Mouse (Mus musculus) C2C12 (cell line): ENCODE measurements around the gene Myd88. TPM values are rescaled to one million over a fixed set of nuclear protein-coding genes. Genes with fewer than 3 reads are reported as not detected.

Experiments
- H3K27me3 ChIP-seq: one replicate; pipeline ENCODE4 v1.6.1; 2011; ENCODE audit not compliant: control insufficient read depth, insufficient read depth, insufficient read length
- H3K36me3 ChIP-seq: one replicate; pipeline ENCODE4 v1.6.1; 2011; ENCODE audit not compliant: control insufficient read depth, insufficient read depth
- H3K4me3 ChIP-seq: one replicate; pipeline ENCODE4 v1.5.1; 2011; ENCODE audit warnings: mild to moderate bottlenecking, control low read depth; ENCODE audit not compliant: poor library complexity, insufficient read depth, severe bottlenecking
- H3K79me2 ChIP-seq: one replicate; pipeline ENCODE4 v1.6.1; 2011; ENCODE audit not compliant: control insufficient read depth, insufficient read depth
- H3K79me3 ChIP-seq: one replicate; pipeline ENCODE4 v1.6.1; 2011; ENCODE audit warnings: low read depth, control low read depth
- H3ac ChIP-seq: one replicate; pipeline ENCODE3; 2011; ENCODE audit warnings: low read depth; ENCODE audit not compliant: control insufficient read depth, insufficient read length
- CEBPB ChIP-seq: IDR thresholded peaks from one replicate; pipeline ENCODE4 v1.6.1; 2011; ENCODE audit warnings: low read depth, mild to moderate bottlenecking, control low read depth, moderate library complexity
- CTCF ChIP-seq: IDR thresholded peaks from one replicate; pipeline ENCODE4 v1.5.1; 2011; ENCODE audit not compliant: control insufficient read depth, insufficient read depth, insufficient read length
- FOSL1 ChIP-seq: IDR thresholded peaks from one replicate; pipeline ENCODE4 v1.8.0; 2011; ENCODE audit warnings: mild to moderate bottlenecking, low read length; ENCODE audit not compliant: poor library complexity, insufficient read depth, severe bottlenecking
- MAX ChIP-seq: IDR thresholded peaks from one replicate; pipeline ENCODE4 v1.6.1; 2011; ENCODE audit warnings: mild to moderate bottlenecking, control low read depth
- MYOD1 ChIP-seq: IDR thresholded peaks from one replicate; pipeline ENCODE4 v1.6.1; 2011; ENCODE audit warnings: low read depth; ENCODE audit not compliant: control insufficient read depth, insufficient read length
- MYOG ChIP-seq: IDR thresholded peaks from one replicate; pipeline ENCODE4 v1.6.1; 2011; ENCODE audit not compliant: control insufficient read depth, insufficient read length; ENCODE audit errors: extremely low read depth
- USF1 ChIP-seq: IDR thresholded peaks from one replicate; pipeline ENCODE4 v1.6.1; 2011; ENCODE audit warnings: low read depth, mild to moderate bottlenecking, control low read depth, moderate library complexity
- long read RNA-seq, 2 experiments: library from polyadenylated mRNA; unstranded; transcript quantifications; one replicate each; pipeline ENCODE4 v2.0.0; 2019 to 2020
- polyA plus RNA-seq: library from polyadenylated mRNA; unstranded; fragments of >200 nt; fragmentation: generic; extraction: Trizol; gene quantifications from one replicate; pipeline ENCODE4 v1.2.1, GENCODE M21; 2012; ENCODE audit warnings: missing spikeins

The Myd88 gene
- 19.5 TPM for polyA plus RNA-seq
- long read RNA-seq, experiment 1, transcript Myd88-201 (6 exons, 1,960 nt): major isoform, 22 of 23 reads
- long read RNA-seq, experiment 1, partial matches to known transcripts: 1 of 23 reads
- long read RNA-seq, experiment 1, other reads (novel, unspliced or antisense): 0 of 23 reads
- long read RNA-seq, experiment 2, transcript Myd88-201 (6 exons, 1,960 nt): major isoform, 139 of 146 reads
- long read RNA-seq, experiment 2, partial matches to known transcripts: 2 of 146 reads
- long read RNA-seq, experiment 2, other reads (novel, unspliced or antisense): 5 of 146 reads

DNA sequence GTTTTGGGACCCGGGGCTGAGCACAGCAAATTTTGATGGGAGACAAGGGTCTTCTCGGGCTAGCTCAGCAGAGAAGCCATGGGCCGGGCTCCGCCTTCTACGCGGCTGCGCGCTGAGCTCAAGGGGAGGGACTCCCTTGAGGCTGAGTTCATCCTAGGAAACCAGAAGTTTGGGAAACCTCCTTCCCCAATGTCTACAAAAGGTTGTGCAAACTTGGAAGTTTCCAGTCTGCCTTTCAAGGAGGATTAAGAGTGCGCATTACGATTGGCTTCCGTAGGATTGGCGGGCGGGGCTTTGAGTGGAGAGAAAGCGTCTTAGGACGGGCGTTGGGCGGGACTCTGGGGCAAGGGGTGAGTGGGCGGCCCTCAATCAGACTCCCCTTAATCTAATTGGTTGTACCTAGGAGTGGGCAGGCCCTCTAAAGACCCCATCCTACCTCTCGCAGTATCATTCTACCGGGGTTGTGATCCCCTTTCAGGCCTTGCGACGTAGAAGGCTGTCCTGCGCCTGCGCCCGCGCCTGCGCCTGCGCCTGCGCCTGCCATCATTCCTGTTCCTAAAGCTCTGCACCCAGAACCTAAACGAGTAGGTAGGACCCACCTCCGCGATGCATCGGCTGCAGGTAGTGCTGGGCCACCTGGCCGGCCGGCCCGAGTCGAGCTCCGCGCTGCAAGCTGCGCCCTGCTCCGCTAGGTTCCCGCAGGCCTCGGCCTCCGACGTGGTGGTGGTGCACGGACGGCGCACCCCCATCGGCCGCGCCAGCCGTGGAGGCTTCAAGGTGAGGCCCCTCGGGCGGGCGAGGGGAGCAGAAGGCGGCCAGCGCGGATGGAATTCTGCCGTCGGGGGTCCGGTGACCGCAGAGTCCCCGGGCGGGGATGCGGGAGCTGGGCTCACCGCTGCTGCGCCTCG is at the start of gene Myd88:
Gene Myd88 (minus strand): TSS at position 503 of the 908 bp plus-strand sequence.
- Histone ChIP-seq H3K79me3 (peaks cover 5% of the 10 kb centered on the region), H3K4me3 (peak within 1 kb of the TSS; percentile 45), H3ac (peak within 1 kb of the TSS; percentile 73), H3K36me3 (peaks cover 9% of the 10 kb centered on the region), H3K27me3 (no peaks in the 10 kb centered on the region), H3K79me2 (peaks cover 7% of the 10 kb centered on the region)
- TF ChIP-seq CEBPB (peak; percentile 91), MAX (no peak)

DNA sequence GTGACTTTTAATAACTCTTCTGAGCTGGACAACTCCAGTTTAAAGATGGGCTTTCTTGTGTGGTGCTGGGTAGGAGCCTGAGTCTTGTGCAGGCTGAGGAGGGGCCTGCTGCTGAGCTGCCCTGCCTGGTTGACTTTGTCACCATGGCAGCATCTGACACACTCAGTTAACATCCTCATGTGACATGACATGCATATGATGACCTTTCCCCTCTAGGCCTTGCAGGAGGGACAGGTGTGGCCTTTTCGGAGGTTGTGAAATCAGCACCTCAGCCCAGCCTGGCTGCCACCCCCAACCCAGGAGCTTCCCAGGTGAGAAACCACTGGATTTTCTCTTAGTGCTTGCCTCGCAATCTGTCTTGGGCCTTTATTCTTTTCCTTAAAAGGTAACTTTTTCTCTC is 49.0 kb upstream of the Myd88 start:
- no peak overlapping the region for H3ac ChIP-seq
- H3K79me2 ChIP-seq: no peaks in the 10 kb centered on the region
- no peaks in the 10 kb centered on the region for H3K36me3 ChIP-seq
- H3K27me3 ChIP-seq: no peaks in the 10 kb centered on the region
- H3K4me3 ChIP-seq: no peak overlapping the region
- TF ChIP-seq MYOG: no peak
- TF ChIP-seq MAX: no peak
- no peak for TF ChIP-seq FOSL1
- no peak for TF ChIP-seq MYOD1
- no peak for TF ChIP-seq CTCF
- H3K79me3 ChIP-seq: no peaks in the 10 kb centered on the region

- H3K4me3 ChIP-seq: no peak overlapping the region
- H3K36me3 ChIP-seq: no peaks in the 10 kb centered on the region
- H3K27me3 ChIP-seq: no peaks in the 10 kb centered on the region
- TF ChIP-seq CEBPB (no peak), MAX (no peak)
- H3K79me2 ChIP-seq: no peaks in the 10 kb centered on the region
- H3ac ChIP-seq: no peak overlapping the region
- no peaks in the 10 kb centered on the region for H3K79me3 ChIP-seq
Observed at GRCm38 (mm10) chr9:119388956-119389355, 47.7 kb upstream of the Myd88 start.

DNA sequence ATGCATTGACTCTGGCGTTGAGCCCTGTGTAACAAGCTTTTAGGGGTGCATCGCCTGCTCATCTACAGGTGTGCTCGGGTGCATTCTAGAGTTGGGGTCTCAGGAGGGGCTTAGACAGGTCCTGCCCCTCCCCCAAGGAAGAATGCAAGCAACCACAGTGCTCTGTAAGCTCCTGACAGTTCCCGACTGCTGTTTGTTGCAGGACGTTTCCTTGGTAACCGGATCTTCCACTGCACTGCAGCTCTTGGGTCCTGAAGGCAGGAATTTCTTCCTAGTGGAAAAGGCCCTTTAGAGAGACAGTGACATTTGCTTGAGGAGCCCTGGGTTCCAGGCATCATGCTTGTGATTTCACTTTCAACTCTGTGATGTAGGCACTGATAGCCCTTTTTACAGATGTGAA is 41.4 kb upstream of the Myd88 start:
- Histone ChIP-seq H3K36me3 (no peaks in the 10 kb centered on the region), H3K79me3 (no peaks in the 10 kb centered on the region), H3ac (no peak overlapping the region), H3K27me3 (no peaks in the 10 kb centered on the region), H3K79me2 (no peaks in the 10 kb centered on the region), H3K4me3 (no peak overlapping the region)
- TF ChIP-seq MYOG (no peak), MYOD1 (no peak), FOSL1 (no peak), MAX (no peak), USF1 (no peak), CTCF (no peak), CEBPB (no peak)

- no peak for TF ChIP-seq MAX
- TF ChIP-seq USF1: no peak
- TF ChIP-seq CTCF: no peak
- TF ChIP-seq CEBPB: no peak
- TF ChIP-seq MYOD1: no peak
- no peak for TF ChIP-seq FOSL1
- TF ChIP-seq MYOG: no peak
- H3ac ChIP-seq: no peak overlapping the region
Observed at GRCm38 (mm10) chr9:119378231-119378630, 37.0 kb upstream of the Myd88 start.

GRCm38 (mm10) chr9:119375556-119375955 is 34.3 kb upstream of the Myd88 start:
- H3K27me3 ChIP-seq: no peaks in the 10 kb centered on the region
- H3K79me2 ChIP-seq: no peaks in the 10 kb centered on the region
- no peak for TF ChIP-seq FOSL1
- TF ChIP-seq MYOD1: no peak
- no peak for TF ChIP-seq MYOG
- no peak for TF ChIP-seq USF1
- TF ChIP-seq MAX: no peak
- no peak for TF ChIP-seq CTCF
- no peak for TF ChIP-seq CEBPB
- H3K36me3 ChIP-seq: no peaks in the 10 kb centered on the region
- no peak overlapping the region for H3ac ChIP-seq
- H3K79me3 ChIP-seq: no peaks in the 10 kb centered on the region
- no peak overlapping the region for H3K4me3 ChIP-seq

More at GRCm38 (mm10) chr9:119378231-119378630, 37.0 kb upstream of the Myd88 start:
- H3K79me2 ChIP-seq: no peaks in the 10 kb centered on the region
- no peak overlapping the region for H3K4me3 ChIP-seq
- H3K36me3 ChIP-seq: no peaks in the 10 kb centered on the region
- no peaks in the 10 kb centered on the region for H3K79me3 ChIP-seq
- H3K27me3 ChIP-seq: no peaks in the 10 kb centered on the region
